Mouse (Mus musculus) heart, embryonic 11.5 days (tissue): Measurements from ENCODE around the gene Prss21. TPM values are rescaled to one million over a fixed set of nuclear protein-coding genes. Genes with fewer than 3 reads are reported as not detected.

Experiments
- ATAC-seq: fragments of 200-750 bp; cut with Nextera tagmentation; replicated peaks from 2 replicates; pipeline ENCODE4 v1.8.0; 2017; ENCODE audit warnings: moderate library complexity; ENCODE audit not compliant: insufficient number of reproducible peaks, low FRiP score, low TSS enrichment
- H3K27ac ChIP-seq: fragments of 300-500 bp; sonication (generic); 2 replicates; pipeline ENCODE4 v1.5.1; 2014; ENCODE audit warnings: mild to moderate bottlenecking, low read depth, low read length
- H3K27me3 ChIP-seq: fragments of 300-500 bp; sonication (generic); 2 replicates; pipeline ENCODE4 v1.6.1; 2014; ENCODE audit warnings: mild to moderate bottlenecking, low read length, mixed read lengths; ENCODE audit not compliant: control insufficient read depth, insufficient read depth
- H3K36me3 ChIP-seq: fragments of 300-500 bp; sonication (generic); 2 replicates; pipeline ENCODE4 v1.6.1; 2014; ENCODE audit warnings: mild to moderate bottlenecking, low read length, moderate library complexity, mixed read lengths; ENCODE audit not compliant: control insufficient read depth, insufficient read depth
- H3K4me1 ChIP-seq: fragments of 300-500 bp; sonication (generic); 2 replicates; pipeline ENCODE4 v1.6.1; 2014; ENCODE audit warnings: low read length; ENCODE audit not compliant: control insufficient read depth, insufficient read depth
- H3K4me2 ChIP-seq: fragments of 300-500 bp; sonication (generic); 2 replicates; pipeline ENCODE4 v1.6.1; 2014; ENCODE audit warnings: mild to moderate bottlenecking, moderate library complexity
- H3K4me3 ChIP-seq: fragments of 300-500 bp; sonication (generic); 2 replicates; pipeline ENCODE4 v1.5.1; 2014; ENCODE audit warnings: low read depth, low read length
- H3K9ac ChIP-seq: fragments of 300-500 bp; sonication (generic); 2 replicates; pipeline ENCODE4 v1.6.1; 2014; ENCODE audit warnings: mild to moderate bottlenecking, low read depth, low read length, moderate library complexity
- H3K9me3 ChIP-seq: fragments of 300-500 bp; sonication (generic); replicated peaks from 2 replicates; pipeline ENCODE4 v1.6.1; 2016; ENCODE audit warnings: low read length; ENCODE audit not compliant: control insufficient read depth
- WGBS: fragments of 180-500 bp; shearing (Covaris S2); extraction: QIAGEN DNeasy Blood & Tissue Kit; methylation state at CpG from one replicate; pipeline ENCODE4 v1.1.7; 2014; ENCODE audit not compliant: insufficient replicate concordance; 5-methylcytosine and 5-hydroxymethylcytosine counted together
- polyA plus RNA-seq: library from polyadenylated mRNA; unstranded; fragments of >200 nt; fragmentation: Nextera tagmentation; extraction: Ambion mirVana; gene quantifications from 2 replicates; pipeline ENCODE4 v1.2.1, GENCODE M21; 2014

Prss21 gene
- not detected in 2 replicates for polyA plus RNA-seq

DNA sequence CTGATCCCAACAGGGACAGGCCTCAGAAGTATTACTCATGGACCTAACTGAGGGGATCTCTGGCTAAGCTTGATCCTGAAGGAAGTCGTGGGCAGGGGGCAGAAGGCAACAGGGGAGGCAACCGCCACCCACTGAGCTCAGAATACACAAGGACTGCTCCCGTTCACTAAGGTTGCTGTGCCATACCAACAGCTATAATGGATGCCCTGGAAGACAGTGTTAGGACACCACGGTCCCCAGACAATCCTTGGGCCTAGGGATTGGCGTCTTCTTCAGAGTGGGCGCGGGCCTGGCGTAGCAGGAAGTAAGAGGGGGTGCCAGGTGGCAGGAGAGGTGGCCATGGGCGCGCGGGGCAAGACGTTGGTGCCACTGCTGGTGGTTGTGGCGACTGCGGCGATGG, at the start of gene Prss21:
Gene Prss21 (plus strand): TSS at position 301 of the 400 bp plus-strand sequence.
- no peak within 1 kb of the TSS for H3K9ac ChIP-seq
- H3K36me3 ChIP-seq: no peaks in the 10 kb centered on the region
- no peaks in the 10 kb centered on the region for H3K27me3 ChIP-seq
- no peak for ATAC-seq
- no peak within 1 kb of the TSS for H3K4me2 ChIP-seq
- H3K9me3 ChIP-seq: no peaks in the 10 kb centered on the region
- WGBS: 77% methylated on average over 15 of the region's 15 CpGs
- H3K4me1 ChIP-seq: no peaks in the 10 kb centered on the region
- no peak within 1 kb of the TSS for H3K27ac ChIP-seq
- no peak within 1 kb of the TSS for H3K4me3 ChIP-seq

DNA sequence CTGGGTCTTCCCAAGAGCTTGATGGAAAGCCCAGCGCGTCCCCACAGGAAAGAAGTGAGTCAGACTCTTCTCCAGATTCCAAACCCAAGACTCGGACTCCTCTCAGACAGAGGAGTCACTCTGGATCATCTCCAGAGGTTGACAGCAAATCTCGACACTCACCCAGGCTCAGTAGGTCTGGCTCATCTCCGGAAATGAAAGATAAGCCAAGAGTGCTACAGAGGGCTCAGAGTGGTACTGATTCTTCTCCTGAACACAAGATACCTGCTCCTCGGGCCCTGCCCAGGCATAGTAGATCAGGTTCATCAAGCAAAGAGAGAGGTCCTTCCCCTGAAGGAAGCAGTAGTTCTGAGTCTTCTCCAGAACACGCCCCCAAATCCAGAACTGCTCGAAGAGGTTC, 49.3 kb upstream of the Prss21 start:
- peaks cover 93% of the 10 kb centered on the region for H3K36me3 ChIP-seq
- H3K27ac ChIP-seq: no peak overlapping the region
- H3K4me2 ChIP-seq: no peak overlapping the region
- no peak overlapping the region for H3K4me3 ChIP-seq
- no peak overlapping the region for H3K9ac ChIP-seq
- no peaks in the 10 kb centered on the region for H3K27me3 ChIP-seq
- 92% methylated on average over 8 of the region's 8 CpGs for WGBS
- no peak for ATAC-seq
- peaks cover 3% of the 10 kb centered on the region; the same call in 1 of the 2 replicates for H3K4me1 ChIP-seq
- 0 out of 2 replicates have a peak, but pooled peaks cover 2% of the 10 kb centered on the region for H3K9me3 ChIP-seq

DNA sequence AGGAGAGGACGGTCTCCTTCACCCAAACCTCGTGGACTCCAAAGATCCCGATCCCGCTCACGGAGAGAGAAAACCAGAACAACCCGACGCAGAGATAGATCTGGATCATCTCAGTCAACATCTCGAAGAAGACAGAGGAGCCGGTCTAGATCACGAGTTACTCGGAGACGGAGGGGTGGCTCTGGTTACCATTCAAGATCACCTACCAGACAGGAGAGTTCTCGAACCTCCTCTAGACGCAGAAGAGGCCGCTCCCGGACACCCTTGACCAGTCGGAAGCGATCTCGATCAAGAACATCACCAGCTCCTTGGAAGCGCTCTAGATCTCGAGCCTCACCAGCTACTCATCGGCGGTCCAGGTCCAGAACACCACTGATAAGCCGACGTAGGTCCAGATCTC, 48.6 kb upstream of the Prss21 start:
- Histone ChIP-seq H3K4me2 (no peak overlapping the region), H3K36me3 (peaks cover 89% of the 10 kb centered on the region), H3K9me3 (0 out of 2 replicates have a peak, but pooled peaks cover 2% of the 10 kb centered on the region), H3K9ac (no peak overlapping the region), H3K4me1 (peaks cover 3% of the 10 kb centered on the region; the same call in 1 of the 2 replicates), H3K27ac (no peak overlapping the region), H3K27me3 (no peaks in the 10 kb centered on the region), H3K4me3 (no peak overlapping the region)
- 97% methylated on average over 25 of the region's 25 CpGs for WGBS
- no peak for ATAC-seq

DNA sequence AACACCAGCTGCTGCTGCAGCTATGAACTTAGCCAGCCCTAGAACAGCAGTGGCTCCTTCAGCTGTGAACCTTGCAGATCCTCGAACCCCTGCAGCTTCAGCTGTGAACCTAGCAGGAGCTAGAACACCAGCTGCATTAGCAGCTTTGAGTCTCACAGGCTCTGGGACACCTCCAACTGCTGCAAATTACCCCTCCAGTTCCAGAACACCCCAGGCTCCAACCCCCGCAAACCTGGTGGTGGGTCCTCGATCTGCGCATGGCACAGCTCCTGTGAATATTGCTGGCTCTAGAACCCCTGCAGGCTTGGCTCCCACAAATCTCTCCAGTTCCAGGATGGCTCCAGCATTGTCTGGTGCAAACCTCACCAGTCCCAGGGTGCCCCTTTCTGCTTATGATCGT, 47.1 kb upstream of the Prss21 start:
- Histone ChIP-seq H3K36me3 (peaks cover 87% of the 10 kb centered on the region), H3K4me2 (no peak overlapping the region), H3K27ac (no peak overlapping the region), H3K9ac (no peak overlapping the region), H3K27me3 (no peaks in the 10 kb centered on the region), H3K4me3 (no peak overlapping the region), H3K9me3 (no peaks in the 10 kb centered on the region), H3K4me1 (peaks cover 3% of the 10 kb centered on the region; the same call in 1 of the 2 replicates)
- ATAC-seq: no peak
- WGBS: 95% methylated on average over 5 of the region's 5 CpGs

DNA sequence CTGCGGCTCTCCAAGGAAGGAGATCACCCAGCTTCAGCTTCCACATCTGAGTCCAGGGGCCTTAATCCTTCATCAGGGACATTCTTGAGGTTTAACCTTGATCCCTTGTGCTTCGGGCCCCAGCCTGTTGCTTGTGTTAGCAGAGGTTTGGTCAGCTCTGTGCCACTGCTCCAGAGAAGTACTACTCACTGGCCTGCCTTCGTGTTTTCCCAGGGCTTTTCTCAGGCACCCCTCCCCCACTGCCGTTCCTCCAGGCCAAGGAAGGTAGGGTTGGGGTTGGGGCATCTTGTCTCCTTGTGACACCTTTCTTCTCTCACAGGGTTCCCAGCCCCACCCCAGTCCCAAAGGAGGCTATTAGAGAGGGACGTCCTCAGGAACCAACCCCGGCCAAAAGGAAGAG, 45.8 kb upstream of the Prss21 start:
- peaks cover 3% of the 10 kb centered on the region; the same call in 1 of the 2 replicates for H3K4me1 ChIP-seq
- H3K9ac ChIP-seq: no peak overlapping the region
- no peak overlapping the region for H3K4me3 ChIP-seq
- no peak overlapping the region for H3K27ac ChIP-seq
- H3K36me3 ChIP-seq: peaks cover 79% of the 10 kb centered on the region
- H3K4me2 ChIP-seq: no peak overlapping the region
- no peaks in the 10 kb centered on the region for H3K27me3 ChIP-seq
- 71% methylated on average over 6 of the region's 6 CpGs for WGBS
- H3K9me3 ChIP-seq: no peaks in the 10 kb centered on the region
- no peak for ATAC-seq

DNA sequence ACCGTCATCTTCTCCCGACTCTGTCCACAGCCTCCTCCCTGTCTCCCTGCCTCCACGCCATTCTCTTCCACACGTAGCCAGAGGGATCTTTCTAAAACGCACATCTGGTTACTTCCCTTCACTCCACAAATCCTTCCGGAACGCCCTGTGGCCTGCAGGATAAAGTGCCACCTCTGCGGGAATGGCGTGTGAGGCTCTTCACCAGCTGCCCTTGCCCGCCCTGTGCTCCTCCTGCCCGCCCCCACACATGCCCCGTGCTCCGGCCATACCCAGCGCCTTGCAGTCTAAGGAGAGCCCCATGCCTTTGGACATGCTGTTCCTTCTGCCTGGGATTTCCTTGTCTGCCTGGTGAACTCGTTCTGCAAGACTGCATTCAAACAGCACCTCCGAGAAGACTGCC, 44.8 kb upstream of the Prss21 start:
- H3K27me3 ChIP-seq: no peaks in the 10 kb centered on the region
- no peak overlapping the region for H3K4me3 ChIP-seq
- WGBS: 84% methylated on average over 16 of the region's 16 CpGs

DNA sequence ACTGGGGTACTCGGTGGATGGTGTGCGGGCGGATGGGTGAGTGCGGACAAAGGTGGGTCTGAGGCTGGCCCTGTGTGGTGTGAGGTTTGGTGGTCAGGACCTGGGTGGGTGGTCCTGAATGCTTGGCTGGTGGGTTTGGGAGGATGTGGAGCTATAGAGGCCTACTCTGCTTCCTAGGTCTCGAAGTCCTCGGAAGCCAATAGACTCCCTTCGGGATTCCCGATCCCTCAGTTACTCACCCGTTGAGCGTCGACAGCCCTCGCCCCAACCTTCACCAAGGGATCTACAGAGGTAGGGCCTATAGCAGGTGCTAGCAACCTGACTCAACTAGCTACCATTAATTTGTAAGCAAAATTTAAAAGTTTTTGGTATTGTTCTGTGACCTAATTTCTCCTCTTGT, 44.2 kb upstream of the Prss21 start:
- Histone ChIP-seq H3K4me1 (peaks cover 7% of the 10 kb centered on the region), H3K9me3 (no peaks in the 10 kb centered on the region), H3K27ac (no peak overlapping the region), H3K4me3 (no peak overlapping the region), H3K4me2 (no peak overlapping the region), H3K9ac (no peak overlapping the region), H3K27me3 (no peaks in the 10 kb centered on the region), H3K36me3 (peaks cover 64% of the 10 kb centered on the region)
- WGBS: 90% methylated on average over 12 of the region's 12 CpGs
- ATAC-seq: peak; percentile 11; the same call in 1 of the 2 replicates

More for the DNA sequence above, 44.8 kb upstream of the Prss21 start:
- ATAC-seq: peak; percentile 12; the same call in 1 of the 2 replicates
- Histone ChIP-seq H3K9me3 (no peaks in the 10 kb centered on the region), H3K27ac (no peak overlapping the region), H3K4me1 (peaks cover 6% of the 10 kb centered on the region), H3K4me2 (no peak overlapping the region), H3K9ac (no peak overlapping the region), H3K36me3 (peaks cover 70% of the 10 kb centered on the region)

DNA sequence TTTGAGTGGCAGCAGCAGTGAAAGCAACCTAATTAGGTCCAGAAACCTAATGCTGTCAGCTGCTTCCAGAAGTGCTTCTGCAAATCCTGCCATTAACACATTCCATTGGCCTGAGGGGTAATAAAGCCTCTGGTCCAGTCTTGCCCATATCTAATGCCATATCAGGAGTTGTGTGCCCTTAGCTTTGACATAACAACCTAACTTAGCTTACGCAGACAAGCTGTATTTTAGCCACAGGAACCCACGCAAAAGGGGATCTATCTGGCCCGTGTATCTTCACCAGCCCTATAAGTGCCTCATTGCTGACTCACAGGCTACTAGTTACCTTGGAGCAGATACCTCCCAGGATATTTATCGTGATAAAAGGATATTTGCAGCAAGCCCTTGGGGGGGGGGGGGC, 42.3 kb upstream of the Prss21 start:
- no peak for ATAC-seq
- Histone ChIP-seq H3K4me2 (no peak overlapping the region), H3K36me3 (peaks cover 44% of the 10 kb centered on the region), H3K9me3 (0 out of 2 replicates have a peak, but pooled peaks cover 2% of the 10 kb centered on the region), H3K27me3 (no peaks in the 10 kb centered on the region), H3K27ac (no peak overlapping the region), H3K9ac (no peak overlapping the region), H3K4me1 (peaks cover 10% of the 10 kb centered on the region), H3K4me3 (no peak overlapping the region)
- WGBS: 84% methylated on average over 4 of the region's 4 CpGs
